Mouse (Mus musculus): ENCODE results near the gene Ikbke. TPM values are rescaled to one million over a fixed set of nuclear protein-coding genes. Genes with fewer than 3 reads are reported as not detected.
A peak's percentile ranks its signal among the peaks of the same experiment; 100 is the strongest.

Gene Ikbke
- polyA plus RNA-seq, 1 experiment: not detected

DNA sequence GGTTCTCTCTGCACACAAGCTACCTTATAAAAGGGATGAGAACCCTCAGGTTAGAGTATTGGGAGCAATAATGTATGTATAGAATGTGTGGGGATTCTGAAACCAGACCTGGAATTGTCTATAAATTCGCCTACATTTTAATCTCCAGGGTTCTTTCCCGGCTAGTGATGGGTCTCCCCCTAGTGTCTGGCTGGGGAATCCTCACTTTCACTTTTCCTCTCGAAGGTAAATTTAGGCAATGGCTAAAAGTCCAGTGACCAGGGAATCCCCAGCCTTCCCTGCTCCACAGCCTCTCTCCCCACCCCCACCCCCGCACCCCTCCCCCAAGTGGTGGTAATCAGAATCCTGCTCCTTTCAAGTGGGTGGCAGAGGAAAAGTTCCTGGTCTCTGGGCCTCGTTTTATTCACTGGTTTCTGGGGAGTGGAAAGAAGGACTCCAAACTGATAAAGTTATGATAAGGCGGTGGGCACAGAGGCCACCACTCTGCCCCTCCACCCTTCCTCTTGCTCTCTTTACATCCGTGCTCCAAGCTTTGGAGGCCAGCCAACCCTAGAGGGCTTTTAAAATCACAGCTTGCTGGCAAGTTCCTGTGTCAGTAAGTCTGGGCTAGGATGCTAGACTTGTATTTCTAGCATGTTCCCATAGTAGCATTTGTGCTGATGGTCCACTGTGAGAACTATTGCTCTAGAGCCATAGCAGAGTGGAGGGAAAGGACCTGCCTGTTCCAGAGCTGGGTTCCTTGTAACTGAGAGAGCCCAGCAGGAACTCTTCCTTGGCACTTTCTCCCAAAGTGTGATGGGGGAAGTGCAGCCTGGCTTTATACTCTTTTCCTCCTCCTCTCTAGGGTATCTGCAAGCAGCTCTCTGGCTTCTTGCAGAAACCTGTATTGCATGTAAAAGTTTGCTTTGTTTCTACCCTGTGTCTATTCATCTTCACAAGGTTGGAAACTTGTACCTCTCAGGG is 32.7 kb downstream of the Ikbke start:
- H3K4me3 ChIP-seq (ENCODE audit: insufficient read depth, low read depth, low read length): no peak overlapping the region
- H3K27ac ChIP-seq (ENCODE audit: insufficient read depth, low read depth, low read length): no peak overlapping the region
- no peak for TF ChIP-seq POLR2A (IDR thresholded peaks at IDR 0.05; ENCODE audit: insufficient read depth, low read depth, low read length)
- TF ChIP-seq CTCF (IDR thresholded peaks at IDR 0.05; ENCODE audit: insufficient read depth, low read depth, low read length): no peak
- H3K4me1 ChIP-seq (ENCODE audit: control insufficient read depth, insufficient read depth, low read length): peaks cover 11% of the 10 kb centered on the region
- WGBS: 13% methylated on average over 7 of the region's 7 CpGs

DNA sequence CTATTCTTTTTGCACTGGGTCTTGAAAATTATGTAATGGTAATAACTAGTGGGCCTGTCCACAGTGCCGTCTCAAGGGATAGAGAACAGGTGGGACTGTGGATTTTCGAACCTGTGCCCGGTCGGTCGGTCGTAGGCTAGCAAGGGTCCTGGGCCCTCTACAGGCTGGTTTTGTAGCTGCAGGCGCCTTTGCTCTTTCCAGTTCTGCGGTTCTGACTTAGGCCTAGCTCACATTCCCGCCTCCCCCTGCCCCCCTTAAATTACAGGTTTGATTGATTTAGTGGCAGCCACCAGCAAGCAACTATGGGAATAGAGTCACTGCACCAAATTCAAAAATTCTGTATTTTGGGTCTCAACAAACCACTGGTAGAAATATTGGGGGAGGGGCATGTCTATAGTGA is 33.5 kb downstream of the Ikbke start:
- TF ChIP-seq CTCF (IDR thresholded peaks at IDR 0.05; ENCODE audit: insufficient read depth, low read depth, low read length): peak; percentile 51; the same call in 1 of the 2 replicates
- TF ChIP-seq POLR2A (IDR thresholded peaks at IDR 0.05; ENCODE audit: insufficient read depth, low read depth, low read length): no peak
- Histone ChIP-seq H3K4me3 (ENCODE audit: insufficient read depth, low read depth, low read length) (peak overlapping the region; percentile 59), H3K27ac (ENCODE audit: insufficient read depth, low read depth, low read length) (no peak overlapping the region), H3K4me1 (ENCODE audit: control insufficient read depth, insufficient read depth, low read length) (peaks cover 11% of the 10 kb centered on the region)
- WGBS: 6% methylated on average over 9 of the region's 9 CpGs

DNA sequence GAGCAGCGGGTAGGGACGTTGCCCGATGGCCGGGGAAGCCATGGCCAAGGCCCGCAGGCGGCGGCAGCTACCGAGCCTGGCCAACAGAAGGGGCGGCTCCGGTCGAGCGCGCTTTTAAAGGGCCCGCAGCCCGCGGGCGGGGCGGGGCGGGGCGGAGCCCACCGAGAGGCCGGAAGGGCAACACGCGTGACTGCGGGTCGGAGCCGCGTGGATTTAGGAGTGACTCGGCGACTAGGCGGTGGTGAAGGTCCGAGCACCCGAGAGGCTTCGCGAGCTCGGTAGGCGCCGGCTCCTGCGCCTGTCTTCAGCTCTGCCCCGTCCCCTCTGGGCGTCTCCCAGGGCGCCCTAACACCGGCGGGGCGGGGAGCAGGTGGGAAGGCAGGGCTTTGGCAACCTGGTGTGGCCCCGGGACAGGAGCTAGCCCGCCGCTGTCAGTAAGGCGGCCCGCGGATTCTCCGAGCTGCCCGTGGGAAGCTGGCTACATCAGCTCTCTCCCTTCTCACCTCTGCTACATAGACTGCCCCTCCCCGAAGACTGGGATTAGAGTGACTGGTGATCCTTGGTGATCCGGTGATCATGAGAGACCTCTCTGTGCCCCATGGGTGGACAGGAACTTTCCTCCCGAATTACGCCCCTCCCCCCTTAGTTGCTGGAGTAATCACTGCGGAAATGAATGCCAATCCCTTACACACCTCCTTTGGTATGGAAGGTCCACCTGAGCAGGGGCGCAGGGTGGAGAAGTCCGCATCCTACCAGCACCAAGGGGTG is 34.1 kb downstream of the Ikbke start, which contains the start of gene Rassf5:
Rassf5 (minus strand) TSS at position 170 of the 768 bp plus-strand sequence.
- Histone ChIP-seq H3K4me3 (ENCODE audit: insufficient read depth, low read depth, low read length) (peak within 1 kb of the TSS; percentile 59), H3K27ac (ENCODE audit: insufficient read depth, low read depth, low read length) (no peak within 1 kb of the TSS), H3K4me1 (ENCODE audit: control insufficient read depth, insufficient read depth, low read length) (peaks cover 11% of the 10 kb centered on the region)
- WGBS: 1% methylated on average over 60 of the region's 60 CpGs
- TF ChIP-seq POLR2A (IDR thresholded peaks at IDR 0.05; ENCODE audit: insufficient read depth, low read depth, low read length) (no peak), CTCF (IDR thresholded peaks at IDR 0.05; ENCODE audit: insufficient read depth, low read depth, low read length) (no peak)

DNA sequence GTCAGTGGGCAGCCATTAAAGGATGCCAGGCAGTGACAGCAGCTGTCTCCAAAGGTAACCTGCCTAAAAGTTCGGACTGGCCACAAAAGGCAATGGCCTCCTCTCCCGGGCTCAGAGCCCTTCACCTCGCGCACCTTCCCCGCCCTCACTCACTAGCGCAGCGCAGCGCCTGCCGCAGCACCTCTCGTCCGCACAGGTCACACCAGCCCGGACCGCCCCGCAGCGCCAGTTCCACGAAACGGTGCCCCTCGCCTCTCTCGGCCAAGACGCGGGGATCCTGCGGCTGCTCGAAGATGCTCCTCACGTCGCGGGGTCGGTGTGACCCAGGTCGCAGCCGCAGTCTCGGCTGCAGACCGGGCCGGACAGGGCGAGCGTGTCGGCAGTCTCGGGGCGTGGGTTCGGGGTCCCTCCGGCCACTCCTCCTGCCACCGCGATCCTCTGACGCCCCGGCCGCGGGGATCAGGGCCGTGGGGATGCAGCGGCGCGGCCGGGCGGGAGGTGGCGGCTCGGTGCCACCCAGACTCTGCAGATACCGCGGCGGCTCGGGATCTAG is 34.8 kb downstream of the Ikbke start:
- Histone ChIP-seq H3K4me1 (ENCODE audit: control insufficient read depth, insufficient read depth, low read length) (peaks cover 12% of the 10 kb centered on the region), H3K27ac (ENCODE audit: insufficient read depth, low read depth, low read length) (no peak overlapping the region), H3K4me3 (ENCODE audit: insufficient read depth, low read depth, low read length) (peak overlapping the region; percentile 59)
- 4% methylated on average over 57 of the region's 57 CpGs for WGBS
- TF ChIP-seq CTCF (IDR thresholded peaks at IDR 0.05; ENCODE audit: insufficient read depth, low read depth, low read length) (no peak), POLR2A (IDR thresholded peaks at IDR 0.05; ENCODE audit: insufficient read depth, low read depth, low read length) (no peak)

DNA sequence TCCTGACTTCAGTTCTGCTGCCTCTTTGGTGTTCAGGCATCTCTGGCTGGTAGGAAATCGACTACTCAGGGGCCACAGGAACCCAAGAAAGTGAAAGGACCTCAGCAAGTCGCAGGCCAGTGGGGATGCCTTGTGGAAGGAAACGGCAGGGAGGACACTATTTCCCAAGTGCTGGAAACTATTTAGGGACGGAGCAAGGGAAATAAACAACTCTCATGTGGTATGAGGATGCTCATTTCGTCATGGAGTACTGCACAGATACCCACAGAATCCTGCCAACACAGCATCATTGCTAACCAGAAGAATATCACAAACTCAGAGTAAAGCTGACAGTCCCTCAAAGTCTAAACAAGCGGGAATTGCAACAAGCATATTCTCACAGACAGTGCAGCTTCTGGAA is 36.5 kb downstream of the Ikbke start:
- no peak overlapping the region for H3K27ac ChIP-seq (ENCODE audit: insufficient read depth, low read depth, low read length)
- WGBS: 74% methylated on average over 6 of the region's 6 CpGs
- TF ChIP-seq POLR2A (IDR thresholded peaks at IDR 0.05; ENCODE audit: insufficient read depth, low read depth, low read length): no peak
- TF ChIP-seq CTCF (IDR thresholded peaks at IDR 0.05; ENCODE audit: insufficient read depth, low read depth, low read length): no peak
- no peak overlapping the region for H3K4me3 ChIP-seq (ENCODE audit: insufficient read depth, low read depth, low read length)
- peaks cover 21% of the 10 kb centered on the region for H3K4me1 ChIP-seq (ENCODE audit: control insufficient read depth, insufficient read depth, low read length)

DNA sequence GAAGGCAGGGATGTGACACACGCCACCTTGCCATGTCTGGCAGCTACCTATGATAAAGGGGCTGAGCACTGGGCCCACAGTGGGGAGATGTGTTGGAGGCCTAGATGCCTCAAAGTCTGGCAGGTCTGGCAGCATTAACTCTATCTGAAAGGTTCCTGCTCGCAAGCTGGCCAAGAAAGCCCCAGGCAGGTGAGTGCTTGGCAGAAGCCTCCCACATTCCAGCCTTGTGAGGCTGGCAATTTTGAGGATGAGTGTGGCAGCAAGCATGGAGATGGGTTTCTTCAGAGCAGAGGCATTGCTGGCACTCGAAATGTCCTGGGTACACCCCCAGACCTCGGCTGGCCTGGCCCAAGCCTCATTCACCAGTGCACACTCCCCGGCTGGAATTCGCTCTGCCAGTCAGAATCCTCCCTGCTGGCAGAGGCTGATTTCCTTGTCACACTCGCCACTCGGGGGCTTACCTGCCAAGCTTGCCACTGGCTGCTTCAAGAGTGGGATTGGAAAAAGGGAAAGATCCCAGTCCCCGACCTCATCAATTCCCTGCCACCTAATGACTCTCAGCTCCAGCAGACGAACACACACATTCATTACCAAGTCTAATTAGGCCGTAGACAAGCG is 39.7 kb downstream of the Ikbke start:
- Histone ChIP-seq H3K4me1 (ENCODE audit: control insufficient read depth, insufficient read depth, low read length) (peaks cover 12% of the 10 kb centered on the region), H3K4me3 (ENCODE audit: insufficient read depth, low read depth, low read length) (no peak overlapping the region), H3K27ac (ENCODE audit: insufficient read depth, low read depth, low read length) (no peak overlapping the region)
- TF ChIP-seq POLR2A (IDR thresholded peaks at IDR 0.05; ENCODE audit: insufficient read depth, low read depth, low read length) (no peak), CTCF (IDR thresholded peaks at IDR 0.05; ENCODE audit: insufficient read depth, low read depth, low read length) (no peak)
- 74% methylated on average over 12 of the region's 12 CpGs for WGBS

DNA sequence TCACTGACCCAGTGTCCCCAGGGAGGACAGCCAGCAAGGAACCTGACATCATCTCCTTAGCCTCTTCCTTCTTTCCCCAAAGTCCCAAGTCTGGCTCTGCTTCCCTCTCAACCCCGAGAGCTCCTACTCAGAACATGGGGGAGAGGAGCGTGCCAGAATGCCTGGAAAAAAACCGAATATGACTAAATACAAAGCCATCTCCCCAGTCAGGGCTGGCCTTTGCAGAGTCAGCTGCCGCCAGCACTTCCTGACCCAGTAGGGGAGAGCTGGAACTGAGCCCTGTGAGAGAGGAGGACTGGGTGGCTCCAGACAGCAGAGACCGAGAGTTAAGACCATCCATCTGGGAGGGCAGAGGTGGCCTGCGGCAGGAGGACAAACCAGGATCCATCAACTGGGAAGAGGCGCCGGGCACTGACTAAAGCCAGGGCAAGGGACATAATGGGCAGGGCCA is 40.5 kb downstream of the Ikbke start:
- WGBS: 53% methylated on average over 8 of the region's 8 CpGs
- Histone ChIP-seq H3K4me1 (ENCODE audit: control insufficient read depth, insufficient read depth, low read length) (peaks cover 10% of the 10 kb centered on the region), H3K4me3 (ENCODE audit: insufficient read depth, low read depth, low read length) (no peak overlapping the region), H3K27ac (ENCODE audit: insufficient read depth, low read depth, low read length) (no peak overlapping the region; the same call in 1 of the 2 replicates)
- TF ChIP-seq POLR2A (IDR thresholded peaks at IDR 0.05; ENCODE audit: insufficient read depth, low read depth, low read length) (no peak), CTCF (IDR thresholded peaks at IDR 0.05; ENCODE audit: insufficient read depth, low read depth, low read length) (no peak)

DNA sequence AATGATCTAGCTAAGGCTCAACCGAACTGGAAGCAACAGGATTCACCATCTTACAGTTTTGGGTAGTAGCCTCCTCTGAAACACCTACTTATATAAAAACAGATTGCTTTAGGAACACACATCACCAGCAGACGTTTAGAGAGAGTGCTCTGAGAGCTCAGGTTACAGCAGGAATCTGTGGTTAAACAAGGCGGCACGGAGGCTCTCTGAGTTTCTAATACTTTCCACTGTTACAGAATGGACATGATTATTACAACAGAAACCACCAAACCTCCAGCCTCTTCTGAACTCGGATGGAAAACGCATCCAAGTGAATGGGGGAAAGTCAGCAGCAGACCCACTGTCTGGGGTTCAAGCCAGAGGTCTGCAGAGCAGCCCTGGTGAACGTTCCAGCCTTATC is 43.3 kb downstream of the Ikbke start:
- Histone ChIP-seq H3K4me3 (ENCODE audit: insufficient read depth, low read depth, low read length) (no peak overlapping the region), H3K27ac (ENCODE audit: insufficient read depth, low read depth, low read length) (no peak overlapping the region), H3K4me1 (ENCODE audit: control insufficient read depth, insufficient read depth, low read length) (peaks cover 10% of the 10 kb centered on the region)
- TF ChIP-seq POLR2A (IDR thresholded peaks at IDR 0.05; ENCODE audit: insufficient read depth, low read depth, low read length) (no peak), CTCF (IDR thresholded peaks at IDR 0.05; ENCODE audit: insufficient read depth, low read depth, low read length) (no peak)
- WGBS: 88% methylated on average over 7 of the region's 7 CpGs

All from olfactory bulb, adult 2 months (tissue).